In genomic region chr11:110439354-110439753, GRCm38 (mm10) we compare ENCODE assay signal across 12 mouse cellular contexts. TPM values are rescaled to one million over a fixed set of nuclear protein-coding genes. Genes with fewer than 3 reads are reported as not detected.
DNase-seq lines count a peak whose midpoint lies in the region; ATAC-seq and TF ChIP-seq lines count a peak whose summit lies in the region.
"Had no signal": no experiment of that assay in that cellular context is flagged by ENCODE, and none has a peak within 500 bp of the region (broad histone marks: within the 10 kb centered on the region; RNA-seq: fewer than 3 reads in every experiment).

No protein-coding gene starts in this region.

- TF ChIP-seq CTCF in gastrocnemius, adult 2 months (IDR thresholded peaks at IDR 0.05) = no peak
- no peak for TF ChIP-seq CTCF in embryonic fibroblast, embryonic 13.5 days (IDR thresholded peaks at IDR 0.05; ENCODE audit: borderline replicate concordance, insufficient read depth, low read length)

- TF ChIP-seq POLR2A in embryonic fibroblast, embryonic 13.5 days (IDR thresholded peaks at IDR 0.05; ENCODE audit: low read depth, low read length) = no peak

- peak; percentile 78; the same call in 1 of the 2 replicates for ATAC-seq in lung, embryonic 16.5 days (ENCODE audit: low read depth)
- ATAC-seq in liver, embryonic 13.5 days (ENCODE audit: low read depth) = peak; percentile 71
- no peak for ATAC-seq in erythroblast, adult 5-6 weeks (replicated peaks; ENCODE audit: low FRiP score, poor library complexity, severe bottlenecking)

- H3K4me2 ChIP-seq in lung, embryonic 16.5 days (ENCODE audit: low read depth, low read length) = no peak overlapping the region
- no peak overlapping the region for H3K4me2 ChIP-seq in liver, embryonic 13.5 days

- H3K27me3 ChIP-seq in lung, embryonic 16.5 days (ENCODE audit: control insufficient read depth, insufficient read depth, low read depth, low read length) = no peaks in the 10 kb centered on the region
- no peaks in the 10 kb centered on the region for H3K27me3 ChIP-seq in liver, embryonic 13.5 days

- H3K9ac ChIP-seq in lung, embryonic 16.5 days (ENCODE audit: low read length) = no peak overlapping the region
- no peak overlapping the region for H3K9ac ChIP-seq in liver, embryonic 13.5 days

- peak overlapping the region; percentile 40; the same call in 1 of the 2 replicates for H3K27ac ChIP-seq in gastrocnemius, adult 2 months
- H3K27ac ChIP-seq in lung, embryonic 16.5 days (ENCODE audit: low read length) = no peak overlapping the region; the same call in 1 of the 2 replicates
- H3K27ac ChIP-seq in embryonic fibroblast, embryonic 13.5 days (ENCODE audit: insufficient read depth, low read length) = peak overlapping the region; percentile 53; the same call in 1 of the 2 replicates
- 0 out of 2 replicates have a peak overlapping the region, but pooled peaks have one; percentile 5 for H3K27ac ChIP-seq in liver, embryonic 13.5 days

- no peak overlapping the region for H3K4me3 ChIP-seq in gastrocnemius, adult 2 months
- no peak overlapping the region for H3K4me3 ChIP-seq in lung, embryonic 16.5 days (ENCODE audit: low read length)
- H3K4me3 ChIP-seq in embryonic fibroblast, embryonic 13.5 days (ENCODE audit: insufficient read depth, low read length) = no peak overlapping the region
- H3K4me3 ChIP-seq in liver, embryonic 13.5 days (replicated peaks) = no peak overlapping the region

- peaks cover 4% of the 10 kb centered on the region; the same call in 1 of the 2 replicates for H3K4me1 ChIP-seq in lung, embryonic 16.5 days (replicated peaks; ENCODE audit: control insufficient read depth, insufficient read depth, low read length)
- H3K4me1 ChIP-seq in embryonic fibroblast, embryonic 13.5 days (ENCODE audit: control insufficient read depth, insufficient read depth, low read length) = peaks cover 2% of the 10 kb centered on the region; the same call in 1 of the 2 replicates
- peaks cover 17% of the 10 kb centered on the region for H3K4me1 ChIP-seq in liver, embryonic 13.5 days (replicated peaks)

- DNase-seq in gastrocnemius, adult 2 months = no peak
- no peak for DNase-seq in gastrocnemius, postnatal 4 days (ENCODE audit: low spot score in 2 of 2)
- DNase-seq in lung, adult 18-20 months = no peak
- no peak for DNase-seq in liver, embryonic 13.5 days
- no peak for DNase-seq in MN1 (ENCODE audit: low spot score)
- DNase-seq: cerebellum, postnatal 25 days; kidney, adult 11 months; lung, postnatal 14 days; thymus, postnatal 14 days had no signal

- intact Hi-C loops in gastrocnemius, adult 2 months (cut with DNase I) = no loop called here

- no peaks in the 10 kb centered on the region for H3K36me3 ChIP-seq in lung, embryonic 16.5 days (ENCODE audit: control insufficient read depth, insufficient read depth, low read length)
- no peaks in the 10 kb centered on the region for H3K36me3 ChIP-seq in liver, embryonic 13.5 days

- WGBS in lung, embryonic 16.5 days = 26% methylated on average over 7 of the region's 7 CpGs
- WGBS in liver, embryonic 13.5 days (ENCODE audit: insufficient replicate concordance) = 20% methylated on average over 7 of the region's 7 CpGs

- no peaks in the 10 kb centered on the region for H3K9me3 ChIP-seq in lung, embryonic 16.5 days (ENCODE audit: control insufficient read depth, low read length)
- peaks cover 3% of the 10 kb centered on the region; the same call in 1 of the 2 replicates for H3K9me3 ChIP-seq in liver, embryonic 13.5 days (replicated peaks)

RNA-seq across cellular contexts. Expression of gene Map2k6, which starts 40.4 kb away (rescaled TPM):
- 10 to 100 TPM; 38.0 to 50.1 TPM for total RNA-seq in gastrocnemius, adult 2 months (2021)
- 10 to 100 TPM; 13.8 to 16.4 TPM for total RNA-seq in gastrocnemius, postnatal 4 days (2021)
- 16.8 and 17.6 TPM in 2 replicates for polyA plus RNA-seq in lung, embryonic 16.5 days (2015; fragmentation: Nextera tagmentation; extraction: Ambion mirVana)
- polyA plus RNA-seq in embryonic fibroblast, embryonic 13.5 days (2011; ENCODE audit: insufficient read length, low read depth, missing spikeins) = 3.6 and 4.7 TPM in 2 replicates
- 4.4 and 6.5 TPM in 2 replicates for polyA plus RNA-seq in liver, embryonic 13.5 days (2015; fragmentation: Nextera tagmentation; extraction: Ambion mirVana)
- total RNA-seq in erythroblast, adult 5-6 weeks (2015; ENCODE audit: low replicate concordance) = 0.63 and 0.77 TPM in 2 replicates
- 1.5 and 4.6 TPM in 2 replicates for total RNA-seq in erythroblast, adult 5-6 weeks (2017; ENCODE audit: low replicate concordance)
